ENCODE assay signal across 14 mouse cellular contexts in genomic region chr11:116682501-116683144, GRCm38 (mm10). TPM values are rescaled to one million over a fixed set of nuclear protein-coding genes. Genes with fewer than 3 reads are reported as not detected.
A peak's percentile ranks its signal among the peaks of the same experiment; 100 is the strongest.
DNase-seq lines count a peak whose midpoint lies in the region; ATAC-seq and TF ChIP-seq lines count a peak whose summit lies in the region.
"Had no signal": no experiment of that assay in that cellular context is flagged by ENCODE, and none has a peak within 500 bp of the region (broad histone marks: within the 10 kb centered on the region; RNA-seq: fewer than 3 reads in every experiment).

No protein-coding gene starts in this region.

- no peak for TF ChIP-seq CTCF in testis, adult 2 months (IDR thresholded peaks at IDR 0.05; ENCODE audit: control insufficient read depth, insufficient read depth, insufficient replicate concordance, low read depth, low read length)
- no peak for TF ChIP-seq CTCF in kidney, postnatal 0 days (IDR thresholded peaks at IDR 0.05; ENCODE audit: low read depth)

- H3K9ac ChIP-seq in kidney, postnatal 0 days (ENCODE audit: low read depth, low read length) = no peak overlapping the region
- no peak overlapping the region for H3K9ac ChIP-seq in midbrain, embryonic 11.5 days (ENCODE audit: low read length)
- H3K9ac ChIP-seq: heart, embryonic 15.5 days; lung, embryonic 15.5 days had no signal

- no peak overlapping the region for H3K4me2 ChIP-seq in kidney, postnatal 0 days (ENCODE audit: low read length)
- H3K4me2 ChIP-seq in midbrain, embryonic 11.5 days = no peak overlapping the region
- H3K4me2 ChIP-seq: heart, embryonic 15.5 days; lung, embryonic 15.5 days had no signal

- WGBS in kidney, postnatal 0 days = 37% methylated on average over 14 of the region's 14 CpGs
- WGBS in midbrain, embryonic 11.5 days = 83% methylated on average over 14 of the region's 14 CpGs

- H3K27me3 ChIP-seq in testis, adult 2 months (ENCODE audit: control insufficient read depth, insufficient read depth, low read length) = no peaks in the 10 kb centered on the region
- no peaks in the 10 kb centered on the region for H3K27me3 ChIP-seq in kidney, postnatal 0 days (ENCODE audit: insufficient read depth, low read length)
- H3K27me3 ChIP-seq in midbrain, embryonic 11.5 days (ENCODE audit: control insufficient read depth, insufficient read depth, low read length) = no peaks in the 10 kb centered on the region
- H3K27me3 ChIP-seq: heart, embryonic 15.5 days; lung, embryonic 15.5 days had no signal

- TF ChIP-seq POLR2A in testis, adult 2 months (IDR thresholded peaks at IDR 0.05; ENCODE audit: control insufficient read depth, low read depth, low read length) = no peak

- no peaks in the 10 kb centered on the region for H3K36me3 ChIP-seq in testis, adult 2 months (ENCODE audit: control insufficient read depth, insufficient read depth, low read length)
- H3K36me3 ChIP-seq in kidney, postnatal 0 days (ENCODE audit: insufficient read depth, low read length) = peaks cover 2% of the 10 kb centered on the region; the same call in 1 of the 2 replicates
- H3K36me3 ChIP-seq in midbrain, embryonic 11.5 days (ENCODE audit: control insufficient read depth, insufficient read depth, low read length) = peaks cover 2% of the 10 kb centered on the region; the same call in 1 of the 2 replicates

- H3K27ac ChIP-seq in testis, adult 2 months (ENCODE audit: control insufficient read depth, insufficient read depth, low read depth, low read length) = peak overlapping the region; percentile 12; the same call in 1 of the 2 replicates
- H3K27ac ChIP-seq in kidney, postnatal 0 days = peak overlapping the region; percentile 77
- H3K27ac ChIP-seq in midbrain, embryonic 11.5 days (ENCODE audit: low read depth, low read length) = no peak overlapping the region
- H3K27ac ChIP-seq: heart, embryonic 15.5 days; lung, embryonic 15.5 days had no signal

- ATAC-seq in kidney, postnatal 0 days (replicated peaks; ENCODE audit: low FRiP score, low read depth) = peak; percentile 22; the same call in 1 of the 2 replicates
- ATAC-seq in midbrain, embryonic 11.5 days (ENCODE audit: low FRiP score) = no peak
- ATAC-seq: inflammation-experienced regulatory T-cells, adult 6 months had no signal

- H3K9me3 ChIP-seq in kidney, postnatal 0 days (replicated peaks; ENCODE audit: low read length) = no peaks in the 10 kb centered on the region
- H3K9me3 ChIP-seq in midbrain, embryonic 11.5 days (ENCODE audit: control insufficient read depth, low read length) = no peaks in the 10 kb centered on the region
- H3K9me3 ChIP-seq: heart, embryonic 15.5 days; lung, embryonic 15.5 days had no signal

- DNase-seq in adrenal gland, adult 2 months = peak; percentile 74
- DNase-seq in adrenal gland, adult 8-10 months = no peak
- no peak for DNase-seq in testis, postnatal 14 days (ENCODE audit: low spot score)
- DNase-seq in kidney, postnatal 0 days (ENCODE audit: low spot score) = peak; percentile 69
- DNase-seq in yolk sac, embryonic 10.5 days (ENCODE audit: low spot score) = peak; percentile 74
- no peak for DNase-seq in midbrain, embryonic 11.5 days (ENCODE audit: low spot score, missing footprints)
- no peak for DNase-seq in cerebellum, adult 8-10 months
- DNase-seq: cerebellum, postnatal 36 days had no signal

- H3K4me1 ChIP-seq in testis, adult 2 months (ENCODE audit: control insufficient read depth, insufficient read depth, low read length) = peaks cover 3% of the 10 kb centered on the region; the same call in 1 of the 2 replicates
- 0 out of 2 replicates have a peak, but pooled peaks cover 3% of the 10 kb centered on the region for H3K4me1 ChIP-seq in kidney, postnatal 0 days (replicated peaks; ENCODE audit: insufficient read depth, low read length)
- H3K4me1 ChIP-seq in midbrain, embryonic 11.5 days (ENCODE audit: control insufficient read depth, insufficient read depth, low read length) = no peaks in the 10 kb centered on the region
- H3K4me1 ChIP-seq: heart, embryonic 15.5 days had no signal

- H3K4me3 ChIP-seq in testis, adult 2 months (ENCODE audit: control insufficient read depth, low read depth, low read length) = peak overlapping the region; percentile 91
- H3K4me3 ChIP-seq in kidney, postnatal 0 days (replicated peaks; ENCODE audit: low read depth, low read length) = no peak overlapping the region
- H3K4me3 ChIP-seq in midbrain, embryonic 11.5 days (ENCODE audit: low read depth, low read length) = no peak overlapping the region
- H3K4me3 ChIP-seq: heart, embryonic 15.5 days; lung, embryonic 15.5 days had no signal

RNA-seq across cellular contexts. Expression of gene Cygb, which starts 28.5 kb away (rescaled TPM):
- total RNA-seq in adrenal gland, adult 2 months (2021) = 10 to 100 TPM; 24.8 to 46.8 TPM
- 54.3 and 62.4 TPM in 2 replicates for polyA plus RNA-seq in adrenal gland, adult 2 months (2012; rRNA removed)
- 10 to 100 TPM; 33.4 to 64.8 (median 48.2) TPM for total RNA-seq in adrenal gland, adult 8-10 months (2022)
- polyA plus RNA-seq in testis, adult 2 months (2012; rRNA removed) = 3.7 and 5.5 TPM in 2 replicates
- polyA plus RNA-seq in kidney, postnatal 0 days (2015; fragmentation: Nextera tagmentation; extraction: Ambion mirVana) = 35.2 and 37.5 TPM in 2 replicates
- polyA plus RNA-seq in midbrain, embryonic 11.5 days (2014; fragmentation: Nextera tagmentation; extraction: Ambion mirVana) = 1.7 and 2.1 TPM in 2 replicates

RNA-seq across cellular contexts. Expression of gene Prcd, which starts 29.3 kb away (rescaled TPM):
- total RNA-seq in adrenal gland, adult 2 months (2021) = 10 to 100 TPM; 10.2 to 14.2 TPM
- polyA plus RNA-seq in adrenal gland, adult 2 months (2012; rRNA removed) = 13.0 and 14.1 TPM in 2 replicates
- total RNA-seq in adrenal gland, adult 8-10 months (2022) = 10 to 100 TPM; 16.6 to 27.2 (median 22.8) TPM
- 7.8 and 8.4 TPM in 2 replicates for polyA plus RNA-seq in testis, adult 2 months (2012; rRNA removed)
- polyA plus RNA-seq in kidney, postnatal 0 days (2015; fragmentation: Nextera tagmentation; extraction: Ambion mirVana) = 1.3 and 1.4 TPM in 2 replicates
- 0.22 and 1.0 TPM in 2 replicates for polyA plus RNA-seq in midbrain, embryonic 11.5 days (2014; fragmentation: Nextera tagmentation; extraction: Ambion mirVana)
- total RNA-seq: midbrain, postnatal 0 days; neutrophil, adult 5-6 weeks had no signal
- polyA plus RNA-seq: inflammation-experienced regulatory T-cells, adult 6 months had no signal

RNA-seq across cellular contexts. Expression of gene Rhbdf2, which starts 55.8 kb away (rescaled TPM):
- 10 to 100 TPM in 1 of 2 experiments, 1 to 10 TPM in 1; 8.2 to 22.7 TPM for total RNA-seq in adrenal gland, adult 2 months (2021)
- 41.1 and 56.8 TPM in 2 replicates for polyA plus RNA-seq in adrenal gland, adult 2 months (2012; rRNA removed)
- 10 to 100 TPM; 13.3 to 20.5 (median 15.0) TPM for total RNA-seq in adrenal gland, adult 8-10 months (2022)
- polyA plus RNA-seq in testis, adult 2 months (2012; rRNA removed) = 6.3 and 7.5 TPM in 2 replicates
- 8.8 and 9.0 TPM in 2 replicates for polyA plus RNA-seq in kidney, postnatal 0 days (2015; fragmentation: Nextera tagmentation; extraction: Ambion mirVana)
- 1.2 and 1.3 TPM in 2 replicates for polyA plus RNA-seq in midbrain, embryonic 11.5 days (2014; fragmentation: Nextera tagmentation; extraction: Ambion mirVana)

Comparison
In these comparisons a context has a peak if more than half of its experiments do, and no peak if none do; other contexts are left out.
1. DNase-seq: peak in adrenal gland, adult 2 months (single experiment), kidney, postnatal 0 days (single experiment) and yolk sac, embryonic 10.5 days (single experiment); none in adrenal gland, adult 8-10 months (single experiment), testis, postnatal 14 days (single experiment), midbrain, embryonic 11.5 days (single experiment) and cerebellum, adult 8-10 months (single experiment).